Mouse (Mus musculus) stomach, embryonic 16.5 days (tissue): Measurements from ENCODE around the gene Coq10b. TPM values are rescaled to one million over a fixed set of nuclear protein-coding genes. Genes with fewer than 3 reads are reported as not detected.

Experiments used
- ATAC-seq: fragments of 200-750 bp; cut with Nextera tagmentation; 2 replicates; pipeline ENCODE4 v1.8.0; 2017; ENCODE audit warnings: moderate number of reproducible peaks, moderate TSS enrichment; ENCODE audit not compliant: insufficient read depth, low FRiP score
- H3K27ac ChIP-seq: fragments of 300-500 bp; sonication (generic); 2 replicates; pipeline ENCODE4 v1.5.1; 2014; ENCODE audit warnings: low read length
- H3K27me3 ChIP-seq: fragments of 300-500 bp; sonication (generic); 2 replicates; pipeline ENCODE4 v1.6.1; 2014; ENCODE audit warnings: low read length, control low read depth, mixed read lengths; ENCODE audit not compliant: control insufficient read depth, insufficient read depth
- H3K36me3 ChIP-seq: fragments of 300-500 bp; sonication (generic); 2 replicates; pipeline ENCODE4 v1.6.1; 2014; ENCODE audit warnings: low read length; ENCODE audit not compliant: control insufficient read depth, insufficient read depth
- H3K4me1 ChIP-seq: fragments of 300-500 bp; sonication (generic); 2 replicates; pipeline ENCODE4 v1.6.1; 2014; ENCODE audit warnings: low read length, control low read depth, mixed read lengths; ENCODE audit not compliant: control insufficient read depth, insufficient read depth
- H3K4me2 ChIP-seq: fragments of 300-500 bp; sonication (generic); 2 replicates; pipeline ENCODE4 v1.6.1; 2014; ENCODE audit warnings: low read depth, low read length, mixed read lengths
- H3K4me3 ChIP-seq: fragments of 300-500 bp; sonication (generic); replicated peaks from 2 replicates; pipeline ENCODE4 v1.5.1; 2014; ENCODE audit warnings: mild to moderate bottlenecking, low read length
- H3K9ac ChIP-seq: fragments of 300-500 bp; sonication (generic); 2 replicates; pipeline ENCODE4 v1.6.1; 2014; ENCODE audit warnings: low read length
- H3K9me3 ChIP-seq: fragments of 300-500 bp; sonication (generic); replicated peaks from 2 replicates; pipeline ENCODE4 v1.6.1; 2016; ENCODE audit warnings: low read length, control low read depth; ENCODE audit not compliant: control insufficient read depth
- WGBS: fragments of 180-500 bp; shearing (Covaris S2); extraction: QIAGEN DNeasy Blood & Tissue Kit; methylation state at CpG from one replicate; pipeline ENCODE4 v1.1.7; 2014; 5-methylcytosine and 5-hydroxymethylcytosine counted together
- polyA plus RNA-seq: library from polyadenylated mRNA; unstranded; fragments of >200 nt; fragmentation: Nextera tagmentation; extraction: Ambion mirVana; gene quantifications from 2 replicates; pipeline ENCODE4 v1.2.1, GENCODE M21; 2015

The Coq10b gene
- polyA plus RNA-seq, 1 experiment from 2014 or later: 22.0 TPM

- Histone ChIP-seq H3K4me1 (peaks cover 6% of the 10 kb centered on the region; the same call in 1 of the 2 replicates), H3K9me3 (no peaks in the 10 kb centered on the region), H3K4me3 (no peak overlapping the region), H3K27me3 (no peaks in the 10 kb centered on the region), H3K9ac (no peak overlapping the region), H3K36me3 (no peaks in the 10 kb centered on the region), H3K4me2 (0 out of 2 replicates have a peak overlapping the region, but pooled peaks have one; percentile 20), H3K27ac (no peak overlapping the region)
- 83% methylated on average over 11 of the region's 11 CpGs for WGBS
- ATAC-seq: no peak
These were observed 23.9 kb upstream of the Coq10b start for GRCm38 (mm10) chr1:55028512-55029249.

- no peaks in the 10 kb centered on the region for H3K36me3 ChIP-seq
- no peak for ATAC-seq
- 66% methylated on average over 4 of the region's 4 CpGs for WGBS
- no peak overlapping the region for H3K4me2 ChIP-seq
- H3K9me3 ChIP-seq: no peaks in the 10 kb centered on the region
- H3K9ac ChIP-seq: no peak overlapping the region
- peaks cover 6% of the 10 kb centered on the region; the same call in 1 of the 2 replicates for H3K4me1 ChIP-seq
- no peaks in the 10 kb centered on the region for H3K27me3 ChIP-seq
- no peak overlapping the region for H3K4me3 ChIP-seq
- H3K27ac ChIP-seq: no peak overlapping the region
These were observed 23.1 kb upstream of the Coq10b start for GRCm38 (mm10) chr1:55029446-55029845.

- no peak overlapping the region for H3K4me3 ChIP-seq
- no peaks in the 10 kb centered on the region for H3K27me3 ChIP-seq
- H3K4me2 ChIP-seq: no peak overlapping the region
- no peaks in the 10 kb centered on the region for H3K9me3 ChIP-seq
- ATAC-seq: no peak
- no peak overlapping the region for H3K27ac ChIP-seq
- no peaks in the 10 kb centered on the region for H3K36me3 ChIP-seq
- no peak overlapping the region for H3K9ac ChIP-seq
- no peaks in the 10 kb centered on the region for H3K4me1 ChIP-seq
These were observed 21.4 kb upstream of the Coq10b start for GRCm38 (mm10) chr1:55031026-55031779.

- Histone ChIP-seq H3K36me3 (no peaks in the 10 kb centered on the region), H3K9me3 (0 out of 2 replicates have a peak, but pooled peaks cover 8% of the 10 kb centered on the region), H3K4me3 (no peak overlapping the region), H3K4me2 (no peak overlapping the region), H3K27me3 (no peaks in the 10 kb centered on the region), H3K4me1 (no peaks in the 10 kb centered on the region), H3K9ac (no peak overlapping the region), H3K27ac (no peak overlapping the region)
- ATAC-seq: no peak
- WGBS: 80% methylated on average over 1 of the region's 1 CpGs
These were observed 12.6 kb upstream of the Coq10b start for GRCm38 (mm10) chr1:55039944-55040343.

GRCm38 (mm10) chr1:55041691-55042090 is 10.9 kb upstream of the Coq10b start:
- H3K4me2 ChIP-seq: no peak overlapping the region
- no peaks in the 10 kb centered on the region for H3K27me3 ChIP-seq
- H3K9ac ChIP-seq: no peak overlapping the region
- ATAC-seq: no peak
- no peaks in the 10 kb centered on the region for H3K4me1 ChIP-seq
- H3K36me3 ChIP-seq: no peaks in the 10 kb centered on the region
- 0 out of 2 replicates have a peak, but pooled peaks cover 8% of the 10 kb centered on the region for H3K9me3 ChIP-seq
- no peak overlapping the region for H3K4me3 ChIP-seq
- H3K27ac ChIP-seq: no peak overlapping the region
- WGBS: 85% methylated on average over 4 of the region's 4 CpGs

GRCm38 (mm10) chr1:55042246-55042645 is 10.3 kb upstream of the Coq10b start:
- Histone ChIP-seq H3K9ac (no peak overlapping the region), H3K27me3 (no peaks in the 10 kb centered on the region), H3K4me3 (no peak overlapping the region), H3K36me3 (no peaks in the 10 kb centered on the region), H3K9me3 (0 out of 2 replicates have a peak, but pooled peaks cover 8% of the 10 kb centered on the region), H3K27ac (no peak overlapping the region), H3K4me1 (no peaks in the 10 kb centered on the region), H3K4me2 (no peak overlapping the region)
- no peak for ATAC-seq
- WGBS: 54% methylated on average over 1 of the region's 1 CpGs

- Histone ChIP-seq H3K4me3 (no peak overlapping the region), H3K9ac (no peak overlapping the region), H3K4me2 (no peak overlapping the region), H3K36me3 (no peaks in the 10 kb centered on the region), H3K9me3 (0 out of 2 replicates have a peak, but pooled peaks cover 8% of the 10 kb centered on the region), H3K27ac (no peak overlapping the region), H3K27me3 (no peaks in the 10 kb centered on the region), H3K4me1 (no peaks in the 10 kb centered on the region)
- WGBS: 73% methylated on average over 3 of the region's 3 CpGs
- no peak for ATAC-seq
These were observed 9.4 kb upstream of the Coq10b start for GRCm38 (mm10) chr1:55043164-55043563.

GRCm38 (mm10) chr1:55048841-55049587 is 3.6 kb upstream of the Coq10b start:
- Histone ChIP-seq H3K27me3 (no peaks in the 10 kb centered on the region), H3K27ac (no peak overlapping the region), H3K9ac (no peak overlapping the region), H3K4me2 (no peak overlapping the region), H3K4me1 (peaks cover 10% of the 10 kb centered on the region), H3K36me3 (no peaks in the 10 kb centered on the region), H3K9me3 (no peaks in the 10 kb centered on the region), H3K4me3 (no peak overlapping the region)
- ATAC-seq: no peak
- 68% methylated on average over 4 of the region's 4 CpGs for WGBS
